Mouse (Mus musculus): Measurements from ENCODE around the gene Tert.

DNA sequence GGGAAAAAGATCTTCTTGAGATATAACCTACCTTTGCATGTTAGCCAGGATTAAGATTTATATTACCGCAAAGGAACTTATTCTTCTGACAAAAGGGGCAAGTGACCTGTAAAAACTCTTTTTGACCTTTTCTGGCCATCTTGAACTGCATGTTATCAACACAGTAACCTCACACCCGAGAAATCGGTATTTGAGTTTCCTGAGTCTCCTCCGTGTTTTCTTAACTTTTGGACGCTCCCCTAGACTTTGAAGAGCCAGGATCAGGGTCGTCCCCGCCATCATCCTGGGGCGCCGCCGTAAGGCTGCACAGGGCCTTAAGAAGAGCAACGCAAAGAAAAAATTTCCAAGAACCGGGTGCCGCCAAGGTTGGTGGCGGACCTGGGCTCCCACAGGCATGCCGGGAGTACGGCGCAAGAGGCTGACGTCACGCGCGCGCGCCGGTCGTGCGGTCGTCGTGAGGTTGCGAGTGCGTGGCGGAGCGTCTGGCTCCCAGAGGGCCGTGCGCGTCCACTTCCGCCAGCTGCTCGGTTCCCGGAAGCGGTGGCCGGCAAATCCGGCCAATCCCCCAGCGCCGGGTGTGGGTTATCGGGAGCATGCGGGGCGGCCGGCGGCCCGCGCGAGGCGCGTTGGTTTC is 23.1 kb upstream of the Tert start, which contains the start of gene Clptm1l:
- TF ChIP-seq FLI1 (IDR thresholded peaks at IDR 0.05; ENCODE audit: low read length): no peak
- no peak for TF ChIP-seq GATA1 (IDR thresholded peaks at IDR 0.05; ENCODE audit: borderline replicate concordance, low read length)
